Mouse (Mus musculus): ENCODE measurements around the gene Kcnj9.

DNA sequence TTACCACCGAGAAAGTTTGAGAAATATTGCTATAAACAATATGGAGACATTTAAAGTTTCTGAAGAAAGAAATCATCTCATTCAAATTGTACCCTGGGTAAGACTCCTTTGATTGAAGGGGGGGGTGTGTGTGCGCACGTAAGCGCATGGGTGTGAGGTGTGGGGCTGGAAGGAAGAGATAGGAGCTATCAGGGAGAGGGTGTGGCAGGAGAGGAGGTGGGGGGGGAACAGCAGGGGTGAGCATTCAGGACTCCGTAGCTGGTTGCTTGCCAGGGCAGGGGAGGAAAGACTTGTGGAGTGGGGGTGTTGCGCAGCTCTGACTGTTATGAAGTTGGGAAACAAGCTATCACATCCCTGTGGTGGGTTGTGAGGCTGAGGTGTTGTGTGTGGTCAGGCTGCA lies 24.7 kb downstream of the Kcnj9 start:
- TF ChIP-seq CTCF (IDR thresholded peaks at IDR 0.05; ENCODE audit: control insufficient read depth, insufficient read depth, low read length) (no peak), POLR2A (IDR thresholded peaks at IDR 0.05; ENCODE audit: borderline replicate concordance, control insufficient read depth, low read depth, low read length) (no peak)

Data from bone marrow, adult 2 months (tissue).